Mouse (Mus musculus) heart, adult 2 months (tissue): Measurements from ENCODE around the gene Gm44790.
"Not testable (repeated sequence)": the region's sequence is repeated elsewhere in the genome, so short reads cannot be mapped to it uniquely, and the experiment has no call there.

Source experiments
- EP300 ChIP-seq: fragments of 200-500 bp; IDR thresholded peaks from 2 replicates; pipeline ENCODE4 v1.6.1; 2011; ENCODE audit warnings: low read depth, low read length, control low read depth; ENCODE audit not compliant: insufficient read depth
- POLR2A ChIP-seq: fragments of 200-500 bp; IDR thresholded peaks from 2 replicates; pipeline ENCODE4 v1.6.1; 2011; ENCODE audit warnings: mild to moderate bottlenecking, low read depth, low read length, control low read depth; ENCODE audit not compliant: insufficient read depth

DNA sequence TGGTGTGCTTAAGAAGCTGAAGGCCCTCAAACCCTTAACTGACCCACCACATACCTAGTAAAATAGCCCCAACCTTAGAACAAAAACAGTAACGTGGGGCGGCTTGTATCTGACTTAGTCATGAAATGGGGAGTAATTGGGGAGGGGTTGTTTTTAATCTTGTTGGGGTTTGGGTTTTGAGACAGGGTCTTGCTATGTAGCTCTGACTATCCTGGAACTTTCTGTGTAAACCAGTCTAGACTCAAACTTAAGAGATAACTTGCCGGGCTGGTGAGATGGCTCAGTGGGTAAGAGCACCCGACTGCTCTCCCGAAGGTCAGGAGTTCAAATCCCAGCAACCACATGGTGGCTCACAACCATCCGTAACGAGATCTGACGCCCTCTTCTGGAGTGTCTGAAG is 46.3 kb upstream of the Gm44790 start:
- TF ChIP-seq POLR2A, EP300: not testable (repeated sequence)
